Mouse (Mus musculus): Measurements from ENCODE around the gene Slc22a13.

The Slc22a13 gene

DNA sequence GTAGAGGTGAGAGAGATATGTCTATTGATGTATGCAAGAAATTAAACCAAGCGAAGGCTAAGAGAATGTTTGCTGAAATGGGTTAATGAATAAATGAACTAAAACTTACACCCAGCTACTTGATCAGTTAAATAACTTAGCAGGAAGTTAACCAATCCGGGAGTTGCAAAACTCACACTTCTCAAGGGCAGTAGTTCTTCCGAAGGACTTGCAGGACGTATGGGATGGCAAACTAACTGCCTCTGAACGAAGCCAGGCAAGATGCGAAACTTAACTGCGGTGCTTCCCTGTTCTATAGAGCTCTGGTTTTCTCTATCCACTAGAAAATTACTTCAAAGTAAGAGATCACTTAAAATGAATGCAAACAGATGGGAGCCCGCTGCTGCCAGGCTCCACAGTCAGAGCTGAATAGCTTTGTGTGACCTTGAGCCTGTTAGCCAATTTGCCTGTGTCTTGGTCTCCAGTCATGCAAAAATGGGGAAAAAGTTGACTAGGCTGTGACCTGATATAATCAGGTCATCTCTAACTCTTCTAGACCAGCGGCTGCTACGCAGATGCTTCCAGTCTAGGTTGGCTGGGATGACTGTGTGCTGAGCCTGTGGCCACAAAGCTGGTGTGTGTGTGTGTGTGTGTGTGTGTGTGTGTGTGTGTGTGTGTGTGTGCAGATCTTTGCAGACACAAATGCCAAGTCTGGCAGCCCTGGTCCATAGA is 9.6 kb downstream of the Slc22a13 start:
- peak; percentile 52 to 61 for DNase-seq

- DNase-seq: peak; percentile 71 to 77
Observed at GRCm38 (mm10) chr9:119192202-119192990, 16.5 kb downstream of the Slc22a13 start.

- DNase-seq: no peak
Observed at GRCm38 (mm10) chr9:119181241-119181728, 27.6 kb downstream of the Slc22a13 start.

- no peak for DNase-seq
Observed at GRCm38 (mm10) chr9:119179292-119179691, 29.6 kb downstream of the Slc22a13 start.

DNA sequence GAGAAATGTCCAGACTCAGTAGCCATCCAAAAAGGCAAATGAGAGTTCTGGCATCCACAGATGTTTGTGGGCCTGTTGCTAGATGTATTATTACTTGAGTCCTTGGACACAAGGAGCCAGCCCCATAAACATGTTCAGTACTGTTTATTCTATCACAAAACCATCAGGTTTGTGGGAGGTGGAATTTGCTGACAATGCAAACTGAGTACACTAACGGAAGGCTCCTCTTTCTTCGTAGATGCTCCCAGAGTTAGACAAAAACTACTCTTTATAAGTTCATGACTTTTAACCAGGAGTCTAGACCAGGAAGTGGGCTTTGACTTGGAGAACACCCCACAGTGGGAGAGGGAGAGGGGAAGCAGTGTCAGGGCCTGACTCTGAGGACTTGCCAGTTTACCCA is 41.3 kb downstream of the Slc22a13 start:
- no peak for DNase-seq

DNA sequence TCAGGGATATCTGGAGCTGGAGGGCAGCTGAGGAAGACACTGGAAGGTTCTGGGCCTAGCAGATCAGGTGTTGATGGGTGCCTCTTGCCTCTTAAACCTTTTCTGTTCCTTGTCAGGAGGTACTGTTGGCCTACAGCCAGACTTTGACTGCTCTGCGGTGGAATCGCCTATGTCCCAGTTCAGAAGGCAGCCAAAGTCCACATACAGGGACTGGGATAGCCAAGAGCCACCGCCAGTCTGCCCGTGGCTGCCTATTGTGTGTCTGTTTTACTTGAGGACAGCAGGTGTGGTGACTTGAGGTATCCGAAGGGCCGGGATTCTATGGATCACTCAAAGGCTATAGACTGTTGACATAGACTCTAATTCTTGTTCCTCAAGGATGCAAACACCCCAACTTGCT is 43.4 kb downstream of the Slc22a13 start:
- no peak for DNase-seq

DNA sequence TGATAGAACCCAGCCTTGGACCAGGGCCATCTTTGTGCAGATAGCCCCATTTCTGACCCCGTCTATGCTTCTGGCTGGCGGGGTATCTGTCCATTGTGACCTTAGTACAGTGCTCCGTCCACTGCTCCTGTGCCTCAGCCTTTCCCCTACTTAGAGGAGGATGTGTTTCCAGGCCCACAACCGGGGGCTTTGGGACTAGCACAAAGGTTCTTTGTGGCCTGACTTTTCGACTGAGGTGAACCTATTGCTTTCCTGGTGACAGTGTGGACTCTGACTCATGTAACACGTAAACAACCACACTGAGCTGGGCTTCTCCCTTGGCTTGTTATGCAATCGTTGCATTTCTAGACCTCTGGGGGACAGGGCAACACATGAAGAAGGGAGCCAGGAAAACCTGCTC is 44.2 kb downstream of the Slc22a13 start:
- DNase-seq: no peak

DNA sequence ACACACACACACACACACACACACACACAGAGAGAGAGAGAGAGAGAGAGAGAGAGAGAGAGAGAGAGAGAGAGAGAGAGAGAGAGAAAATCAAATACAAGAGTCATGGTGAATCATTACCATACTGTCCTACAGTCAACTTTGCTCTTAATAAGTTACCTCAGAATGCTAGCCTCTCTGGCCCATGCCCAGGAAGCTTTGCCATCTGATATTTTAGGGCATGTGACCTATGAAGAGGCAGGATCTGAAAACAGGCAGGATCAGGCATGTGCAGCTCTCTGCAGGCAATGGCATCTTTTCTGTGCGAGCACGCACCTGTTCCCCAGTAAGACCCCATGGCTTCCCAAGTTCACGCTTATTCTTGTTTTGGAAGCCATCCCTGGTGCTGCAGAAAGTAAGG is 48.2 kb downstream of the Slc22a13 start:
- DNase-seq: no peak

DNA sequence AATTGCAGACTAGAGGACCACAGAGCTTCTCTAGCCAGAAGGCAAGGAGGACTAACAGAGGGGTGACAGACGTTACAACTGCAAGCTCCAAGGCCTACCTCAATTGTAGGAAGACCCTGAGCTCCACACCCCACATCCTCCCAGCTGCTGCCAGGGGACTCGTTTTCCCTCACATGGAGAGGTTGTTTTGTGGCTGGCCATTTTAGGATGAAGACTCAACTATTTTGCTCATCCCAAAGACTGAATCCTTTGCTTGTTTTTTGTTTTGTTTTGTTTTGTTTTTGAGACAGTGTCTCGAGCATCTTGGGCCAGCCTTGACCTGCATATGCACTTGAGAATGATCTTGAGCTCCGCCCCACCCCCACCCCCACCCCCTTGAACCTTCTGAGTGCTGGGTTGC is 50.0 kb downstream of the Slc22a13 start, which contains the start of gene Gm47289:
Gm47289 (plus strand) TSS at position 301 of the 400 bp plus-strand sequence.
- no peak for DNase-seq

DNA sequence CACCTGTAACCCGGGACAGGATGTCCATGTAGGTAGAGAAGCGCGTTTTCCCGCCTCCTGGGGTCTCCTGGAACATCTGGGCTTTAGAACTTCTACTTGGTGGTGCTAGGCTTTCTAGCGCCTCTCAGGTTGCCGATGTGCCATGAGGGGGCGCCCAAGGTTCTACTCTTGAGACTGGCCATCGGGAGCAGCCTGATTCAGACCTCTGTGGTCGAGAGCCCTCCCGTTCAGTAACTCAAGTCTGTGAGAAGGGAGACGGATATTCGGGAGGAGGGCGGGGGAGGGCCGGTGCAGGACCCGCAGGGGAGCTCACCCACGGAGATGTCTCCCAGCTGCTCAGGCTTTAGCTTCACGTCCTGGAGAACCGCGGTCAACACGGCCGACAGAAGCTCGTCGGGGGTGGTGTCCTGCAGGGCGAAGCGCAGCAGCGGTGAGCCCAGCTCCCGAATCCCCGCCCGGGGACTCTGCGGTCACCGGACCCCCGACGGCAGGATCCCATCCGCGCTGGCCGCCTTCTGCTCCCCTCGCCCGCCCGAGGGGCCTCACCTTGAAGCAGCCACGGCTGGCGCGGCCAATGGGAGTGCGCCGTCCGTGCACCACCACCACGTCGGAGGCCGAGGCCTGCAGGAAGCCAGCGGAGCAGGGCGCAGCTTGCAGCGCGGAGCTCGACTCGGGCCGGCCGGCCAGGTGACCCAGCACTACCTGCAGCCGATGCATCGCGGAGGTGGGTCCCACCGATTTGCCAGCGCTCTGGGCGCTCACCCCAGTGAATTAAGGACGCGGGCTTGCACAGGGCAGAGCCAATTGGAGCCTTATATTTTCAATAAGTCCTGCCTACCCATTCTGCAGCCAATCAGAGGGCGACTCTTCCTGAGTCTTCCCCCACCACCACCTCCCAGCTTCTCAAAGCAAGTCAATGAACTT is 52.4 kb downstream of the Slc22a13 start, which contains the start of gene Acaa1b:
Acaa1b (minus strand) TSS at position 816 of the 924 bp plus-strand sequence.
- DNase-seq: peak; percentile 82 to 90

DNA sequence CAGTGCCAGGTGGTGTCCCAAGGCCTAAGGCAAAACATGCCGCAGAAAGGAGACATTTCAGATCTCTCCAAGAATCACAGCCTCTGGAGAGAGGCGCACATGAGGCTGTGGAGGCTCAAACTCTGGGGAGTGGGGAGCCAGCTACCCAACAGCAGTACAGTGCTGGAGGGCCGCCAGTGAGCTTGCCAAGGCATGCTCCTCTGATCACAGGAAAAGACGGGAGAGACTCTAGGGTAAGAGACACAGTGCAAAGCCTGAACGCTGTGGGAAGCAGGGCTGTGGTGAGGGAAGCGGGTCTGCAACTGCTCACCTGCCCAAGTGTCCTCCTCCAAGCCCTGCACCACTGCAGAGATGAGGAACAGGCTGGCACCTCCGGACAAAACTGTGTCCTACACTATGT is 53.1 kb downstream of the Slc22a13 start:
- DNase-seq: peak in 1 of 2 experiments; percentile 64

GRCm38 (mm10) chr9:119155416-119155815 is 53.5 kb downstream of the Slc22a13 start:
- no peak for DNase-seq

DNA sequence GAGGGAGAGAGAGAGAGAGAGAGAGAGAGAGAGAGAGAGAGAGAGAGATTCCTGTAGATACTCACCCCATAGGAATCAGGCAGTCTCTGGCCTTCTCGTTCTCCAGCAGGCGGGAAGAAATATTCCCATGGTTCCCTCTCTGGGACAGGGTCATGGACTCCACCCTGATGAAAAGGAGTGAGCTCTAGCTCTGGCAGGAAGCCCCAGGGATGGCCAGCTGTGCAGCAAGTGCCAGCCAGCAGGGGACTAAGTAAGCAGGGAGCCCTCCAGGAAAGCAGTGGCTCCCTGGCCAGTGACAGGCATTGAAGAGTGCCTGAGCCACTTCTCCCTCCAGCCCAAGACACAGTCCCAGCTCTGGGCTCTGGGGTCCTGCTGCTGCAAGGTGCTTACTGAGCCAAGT is 57.1 kb downstream of the Slc22a13 start:
- no peak for DNase-seq

DNA sequence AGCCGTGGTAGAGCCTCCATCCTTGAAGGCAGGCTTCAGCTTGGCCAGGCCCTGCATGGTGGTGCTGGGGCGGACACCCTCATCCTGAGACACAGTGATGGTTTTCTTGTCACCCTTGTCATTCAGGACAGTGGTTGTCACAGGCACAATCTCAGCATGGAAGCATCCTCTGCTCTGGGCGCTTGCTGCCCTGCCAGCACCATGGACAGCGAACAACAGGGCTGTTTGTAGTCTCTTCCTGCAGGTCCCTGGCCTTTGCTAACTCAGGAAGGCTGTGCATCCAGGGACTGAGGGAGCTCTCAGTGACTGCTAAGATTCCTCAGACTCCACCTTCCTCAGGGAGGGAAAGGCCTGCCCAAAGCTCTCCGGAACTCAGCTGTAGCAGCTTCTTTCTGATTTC is 59.3 kb downstream of the Slc22a13 start:
- no peak for DNase-seq

GRCm38 (mm10) chr9:119146098-119146770 is 62.7 kb downstream of the Slc22a13 start:
- DNase-seq: peak in 1 of 2 experiments; percentile 39

DNA sequence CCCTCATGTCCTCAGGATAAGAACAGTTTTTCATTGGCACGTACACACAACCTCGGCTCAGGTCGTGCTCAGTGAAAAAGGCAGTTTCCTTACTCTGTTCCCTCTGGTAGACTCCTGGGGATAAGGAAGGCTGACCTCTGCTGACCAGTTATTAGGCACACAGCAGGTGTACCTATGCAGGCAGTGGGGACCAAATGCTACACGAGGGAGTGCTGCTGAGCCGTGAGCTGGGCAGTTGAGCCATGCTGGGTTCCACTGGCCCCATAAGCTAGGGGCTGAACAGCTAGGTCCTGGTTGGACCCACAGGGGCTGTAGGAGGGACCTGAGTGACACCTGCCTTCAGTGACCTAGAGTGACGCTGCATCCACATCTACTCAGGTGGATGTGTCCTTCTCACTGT is 63.3 kb downstream of the Slc22a13 start:
- no peak for DNase-seq

DNA sequence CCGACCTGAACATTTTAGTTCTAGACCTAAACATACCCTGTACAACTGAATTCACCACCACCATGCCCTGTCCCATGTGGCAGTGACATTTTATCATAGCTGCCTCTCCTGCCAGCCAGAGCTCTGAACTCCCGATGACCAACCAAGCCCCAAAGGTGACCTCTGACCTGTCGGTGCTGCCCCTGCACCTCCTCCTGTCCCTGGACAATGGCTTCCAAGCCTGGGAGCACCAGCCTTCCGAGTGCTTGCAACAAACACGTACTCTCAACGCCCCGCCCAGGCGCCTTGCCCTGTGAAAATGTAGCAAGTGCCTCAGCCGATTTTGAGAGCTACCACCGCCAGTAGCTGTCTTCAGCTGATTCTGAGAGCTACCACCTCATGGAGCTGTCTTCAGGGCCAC is 63.8 kb downstream of the Slc22a13 start:
- DNase-seq: no peak

DNA sequence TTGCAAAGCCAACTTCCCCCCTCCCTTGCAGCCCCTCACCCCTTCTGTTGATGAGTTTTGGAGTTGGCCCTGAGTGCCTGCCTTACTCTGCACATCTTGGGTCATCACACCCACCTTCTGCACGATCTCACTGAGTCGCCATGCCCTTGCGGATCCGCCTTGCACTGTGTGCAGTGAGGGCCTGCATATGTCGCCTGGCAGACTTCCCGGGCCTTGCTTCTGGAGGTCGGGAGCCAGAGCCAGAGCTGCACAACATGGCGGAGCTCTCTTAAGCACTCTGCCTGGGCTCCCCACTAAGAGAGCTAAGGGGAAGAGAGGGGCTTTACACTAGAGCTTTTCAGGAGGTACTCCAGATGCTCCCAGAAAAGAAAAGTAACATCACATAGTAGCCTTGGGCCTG is 64.2 kb downstream of the Slc22a13 start:
- DNase-seq: peak; percentile 93 to 94

GRCm38 (mm10) chr9:119143372-119143771 is 65.5 kb downstream of the Slc22a13 start:
- DNase-seq: peak; percentile 26 to 62
